Mouse (Mus musculus) bone marrow macrophage, adult 2 months (primary cell): ENCODE measurements around the gene Hmgcs1. TPM values are rescaled to one million over a fixed set of nuclear protein-coding genes. Genes with fewer than 3 reads are reported as not detected.

Source experiments
- H3K27ac ChIP-seq: 2 replicates; pipeline ENCODE4 v1.5.1; 2012; ENCODE audit warnings: low read depth, low read length; ENCODE audit not compliant: insufficient read depth
- H3K4me1 ChIP-seq: 2 replicates; pipeline ENCODE4 v1.6.1; 2012; ENCODE audit warnings: low read length; ENCODE audit not compliant: control insufficient read depth, insufficient read depth
- H3K4me3 ChIP-seq: 2 replicates; pipeline ENCODE4 v1.5.1; 2012; ENCODE audit warnings: mild to moderate bottlenecking, low read length, moderate library complexity; ENCODE audit not compliant: insufficient read depth
- CTCF ChIP-seq: IDR thresholded peaks from 2 replicates; pipeline ENCODE4 v1.5.1; 2012; ENCODE audit warnings: low read depth, mild to moderate bottlenecking, low read length, moderate library complexity
- POLR2A ChIP-seq: IDR thresholded peaks from 2 replicates; pipeline ENCODE4 v1.6.1; 2012; ENCODE audit warnings: mild to moderate bottlenecking, low read depth, low read length, borderline replicate concordance
- polyA plus RNA-seq: library from polyadenylated mRNA; stranded (reverse); fragments of >200 nt; gene quantifications from 2 replicates; pipeline ENCODE4 v1.2.4, GENCODE M21; 2012; ENCODE audit not compliant: missing spikeins, insufficient read depth, insufficient read length

Gene Hmgcs1
- polyA plus RNA-seq, 1 experiment, result 29.3 TPM

- Histone ChIP-seq H3K27ac (no peak overlapping the region), H3K4me3 (no peak overlapping the region), H3K4me1 (peaks cover 3% of the 10 kb centered on the region)
- TF ChIP-seq CTCF, result no peak
- no peak for TF ChIP-seq POLR2A
Observed at GRCm38 (mm10) chr13:119743470-119743869, 53.3 kb downstream of the Hmgcs1 start.

GRCm38 (mm10) chr13:119746930-119747329 lies 56.8 kb downstream of the Hmgcs1 start:
- TF ChIP-seq POLR2A, result no peak
- Histone ChIP-seq H3K4me3 (no peak overlapping the region), H3K27ac (no peak overlapping the region), H3K4me1 (peaks cover 2% of the 10 kb centered on the region)

GRCm38 (mm10) chr13:119753859-119754634 lies 63.9 kb downstream of the Hmgcs1 start:
- Histone ChIP-seq H3K4me3 (peak overlapping the region; percentile 39; the same call in 1 of the 2 replicates), H3K27ac (no peak overlapping the region; the same call in 1 of the 2 replicates), H3K4me1 (peaks cover 17% of the 10 kb centered on the region)
- TF ChIP-seq CTCF, result no peak
- TF ChIP-seq POLR2A, result no peak

- H3K27ac ChIP-seq, result no peak overlapping the region; the same call in 1 of the 2 replicates
- peak overlapping the region; percentile 39; the same call in 1 of the 2 replicates for H3K4me3 ChIP-seq
- no peak for TF ChIP-seq CTCF
- TF ChIP-seq POLR2A, result no peak
- H3K4me1 ChIP-seq, result peaks cover 17% of the 10 kb centered on the region
Observed at GRCm38 (mm10) chr13:119754635-119755020, 64.4 kb downstream of the Hmgcs1 start.

GRCm38 (mm10) chr13:119755141-119755547 lies 65.0 kb downstream of the Hmgcs1 start:
- H3K4me3 ChIP-seq, result peak overlapping the region; percentile 39
- no peak overlapping the region for H3K27ac ChIP-seq
- no peak for TF ChIP-seq POLR2A
- TF ChIP-seq CTCF, result no peak
- peaks cover 17% of the 10 kb centered on the region for H3K4me1 ChIP-seq

- H3K4me3 ChIP-seq, result peak within 1 kb of the TSS; percentile 39
- H3K27ac ChIP-seq, result no peak within 1 kb of the TSS
- peaks cover 17% of the 10 kb centered on the region for H3K4me1 ChIP-seq
- no peak for TF ChIP-seq CTCF
- no peak for TF ChIP-seq POLR2A
Observed at GRCm38 (mm10) chr13:119755681-119756471, 65.7 kb downstream of the Hmgcs1 start, which contains the start of gene Nim1k. Gene Nim1k (minus strand): TSS chr13:119755882.

GRCm38 (mm10) chr13:119756831-119757230 lies 66.7 kb downstream of the Hmgcs1 start:
- Histone ChIP-seq H3K27ac (no peak overlapping the region), H3K4me3 (no peak overlapping the region), H3K4me1 (peaks cover 17% of the 10 kb centered on the region)
- TF ChIP-seq POLR2A (no peak), CTCF (no peak)

Other genes with a start within 250 kb of the Hmgcs1 start
- gene 4833420G17Rik, start 227.6 kb upstream of the Hmgcs1 start, polyA plus RNA-seq, result 90.1 and 95.6 TPM in 2 replicates
- 3.4 and 4.4 TPM in 2 replicates for gene Tmem267, start 202.3 kb upstream of the Hmgcs1 start, polyA plus RNA-seq
- gene 3110070M22Rik, start 202.0 kb upstream of the Hmgcs1 start, polyA plus RNA-seq, result 0.50 and 1.2 TPM in 2 replicates
- not detected in 2 replicates for gene Ccl28, start 66.6 kb upstream of the Hmgcs1 start, polyA plus RNA-seq
- gene Nim1k, start 65.5 kb downstream of the Hmgcs1 start, polyA plus RNA-seq, result 0.55 and 1.0 TPM in 2 replicates
- gene Zfp131, start 100.5 kb downstream of the Hmgcs1 start, polyA plus RNA-seq, result 17.6 and 18.6 TPM in 2 replicates
- gene AF067063, start 139.8 kb downstream of the Hmgcs1 start, polyA plus RNA-seq, result not detected in 2 replicates
- not detected in 2 replicates for gene D13Ertd608e, start 145.6 kb downstream of the Hmgcs1 start, polyA plus RNA-seq
- not detected in 2 replicates for gene Tcstv1, start 204.4 kb downstream of the Hmgcs1 start, polyA plus RNA-seq
- not detected in 2 replicates for gene Gm21761, start 238.9 kb downstream of the Hmgcs1 start, polyA plus RNA-seq